ENCODE assay signal across 7 mouse cellular contexts in the genomic region with DNA sequence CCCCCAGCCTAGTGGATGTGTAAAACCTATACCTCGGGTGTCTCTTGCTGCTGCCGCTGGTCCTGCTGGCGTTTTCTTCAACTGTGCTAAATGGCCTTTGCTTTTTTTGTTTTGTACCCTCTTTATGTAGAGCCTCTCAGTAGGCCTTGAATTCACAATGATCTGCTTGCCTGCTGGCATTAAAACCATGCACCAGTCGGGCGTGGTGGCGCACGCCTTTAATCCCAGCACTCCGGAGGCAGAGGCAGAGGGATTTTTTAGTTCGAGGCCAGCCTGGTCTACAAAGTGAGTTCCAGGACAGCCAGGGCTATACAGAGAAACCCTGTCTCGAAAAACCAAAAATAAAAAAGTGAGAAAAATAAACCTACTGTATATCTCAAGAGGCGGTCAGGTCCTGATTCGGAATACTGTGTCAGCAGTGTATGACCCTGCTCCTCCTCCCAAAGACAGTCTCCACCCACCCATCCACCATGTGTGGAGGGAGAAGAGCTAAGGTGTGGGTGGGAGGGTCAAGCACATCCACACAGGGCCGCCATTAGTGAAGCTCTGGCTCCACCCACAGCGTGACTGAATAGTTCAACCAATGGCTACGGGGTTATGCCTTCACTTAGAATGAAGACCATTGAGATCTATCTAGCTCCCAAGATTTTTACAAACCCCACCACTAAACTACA.
"Had no signal": no experiment of that assay in that cellular context is flagged by ENCODE, and none has a peak within 500 bp of the region (broad histone marks: within the 10 kb centered on the region; RNA-seq: fewer than 3 reads in every experiment).

No protein-coding gene starts in this region.

- H3K4me3 ChIP-seq: left cerebral cortex, adult 2 months; limb, embryonic 15.5 days; lung, embryonic 15.5 days; midbrain, embryonic 12.5 days had no signal

- H3K27ac ChIP-seq: kidney, postnatal 0 days; left cerebral cortex, adult 2 months; limb, embryonic 15.5 days; lung, embryonic 15.5 days; midbrain, embryonic 12.5 days had no signal

- H3K9me3 ChIP-seq: limb, embryonic 15.5 days; lung, embryonic 15.5 days; midbrain, embryonic 12.5 days had no signal

- DNase-seq: lung, postnatal 14 days; right cerebral cortex, postnatal 14 days had no signal

- H3K27me3 ChIP-seq: limb, embryonic 15.5 days; lung, embryonic 15.5 days had no signal

- H3K36me3 ChIP-seq: limb, embryonic 15.5 days; lung, embryonic 15.5 days; midbrain, embryonic 12.5 days had no signal
